Mouse (Mus musculus) neural tube, embryonic 14.5 days (tissue): ENCODE measurements around the gene Pygm. TPM values are rescaled to one million over a fixed set of nuclear protein-coding genes. Genes with fewer than 3 reads are reported as not detected.

Experiments
- ATAC-seq: fragments of 200-750 bp; cut with Nextera tagmentation; 2 replicates; pipeline ENCODE4 v1.8.0; 2017; ENCODE audit warnings: low read depth, mild to moderate bottlenecking, moderate TSS enrichment, moderate library complexity
- H3K27ac ChIP-seq: fragments of 300-500 bp; sonication (generic); 2 replicates; pipeline ENCODE4 v1.5.1; 2014; ENCODE audit warnings: low read depth, mild to moderate bottlenecking, control low read depth, low read length, moderate library complexity, mixed read lengths
- H3K27me3 ChIP-seq: fragments of 300-500 bp; sonication (generic); 2 replicates; pipeline ENCODE4 v1.6.1; 2014; ENCODE audit warnings: low read length; ENCODE audit not compliant: control insufficient read depth, insufficient read depth
- H3K36me3 ChIP-seq: fragments of 300-500 bp; sonication (generic); 2 replicates; pipeline ENCODE4 v1.6.1; 2014; ENCODE audit warnings: low read length, mixed read lengths; ENCODE audit not compliant: control insufficient read depth, insufficient read depth
- H3K4me1 ChIP-seq: fragments of 300-500 bp; sonication (generic); 2 replicates; pipeline ENCODE4 v1.6.1; 2014; ENCODE audit warnings: low read length; ENCODE audit not compliant: control insufficient read depth, insufficient read depth
- H3K4me2 ChIP-seq: fragments of 300-500 bp; sonication (generic); 2 replicates; pipeline ENCODE4 v1.6.1; 2014; ENCODE audit warnings: mild to moderate bottlenecking, low read depth, low read length, control low read depth
- H3K4me3 ChIP-seq: fragments of 300-500 bp; sonication (generic); 2 replicates; pipeline ENCODE4 v1.5.1; 2014; ENCODE audit warnings: low read depth, low read length, control low read depth, mixed read lengths
- H3K9ac ChIP-seq: fragments of 300-500 bp; sonication (generic); replicated peaks from 2 replicates; pipeline ENCODE4 v1.6.1; 2014; ENCODE audit warnings: low read depth, mild to moderate bottlenecking, control low read depth, low read length, mixed read lengths
- H3K9me3 ChIP-seq: fragments of 300-500 bp; sonication (generic); 2 replicates; pipeline ENCODE4 v1.6.1; 2016; ENCODE audit warnings: low read length; ENCODE audit not compliant: control insufficient read depth
- WGBS: fragments of 180-500 bp; shearing (Covaris S2); extraction: QIAGEN DNeasy Blood & Tissue Kit; methylation state at CpG from one replicate; pipeline ENCODE4 v1.1.7; 2014; 5-methylcytosine and 5-hydroxymethylcytosine counted together
- polyA plus RNA-seq: library from polyadenylated mRNA; unstranded; fragments of >200 nt; fragmentation: Nextera tagmentation; extraction: Ambion mirVana; gene quantifications from 2 replicates; pipeline ENCODE4 v1.2.1, GENCODE M21; 2014

Gene Pygm
- polyA plus RNA-seq, 1 experiment from 2014 or later: 4.3 TPM

DNA sequence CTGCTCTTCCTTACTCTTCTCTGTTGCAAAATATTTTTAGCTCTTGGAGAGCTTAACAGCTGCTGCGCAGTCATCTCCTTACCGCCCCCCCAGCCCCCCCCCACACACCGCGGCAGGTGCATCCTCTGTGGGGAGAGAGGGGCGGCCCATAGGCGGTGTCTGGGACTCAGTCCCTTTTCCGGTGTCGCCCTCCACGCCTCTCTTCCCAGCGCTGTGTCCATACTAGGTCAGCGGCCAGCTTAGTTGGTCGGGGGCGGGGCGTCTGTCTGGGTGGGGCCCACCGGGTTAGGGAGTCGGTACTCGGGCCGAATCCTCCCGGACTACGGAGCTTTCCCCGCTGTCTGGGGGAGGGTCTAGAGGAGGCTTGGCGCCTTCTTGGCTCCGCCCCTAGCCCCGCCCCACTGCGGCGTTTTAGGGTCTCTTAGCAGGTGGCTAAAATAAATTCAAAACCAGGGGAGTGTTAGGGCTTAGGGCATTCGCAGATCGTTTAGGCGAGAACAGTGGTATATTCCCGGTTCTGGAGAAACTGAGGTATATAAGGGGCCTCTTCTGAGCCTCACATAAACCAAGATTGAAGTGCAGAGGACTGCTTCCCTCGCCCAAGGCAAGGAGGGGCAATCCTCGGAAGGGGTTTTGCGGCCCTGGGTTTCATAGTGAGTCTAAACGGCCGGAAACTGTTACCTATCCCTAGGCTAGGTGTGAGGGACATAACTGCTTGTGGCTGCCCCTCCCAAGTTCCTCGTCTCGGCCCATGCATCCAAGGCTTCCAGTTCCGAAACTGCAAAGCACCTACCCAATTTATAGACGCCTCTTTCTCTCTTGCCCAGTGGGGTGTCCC, 14.5 kb downstream of the Pygm start:
- peak overlapping the region; percentile 96 for H3K4me2 ChIP-seq
- peak; percentile 60 for ATAC-seq

DNA sequence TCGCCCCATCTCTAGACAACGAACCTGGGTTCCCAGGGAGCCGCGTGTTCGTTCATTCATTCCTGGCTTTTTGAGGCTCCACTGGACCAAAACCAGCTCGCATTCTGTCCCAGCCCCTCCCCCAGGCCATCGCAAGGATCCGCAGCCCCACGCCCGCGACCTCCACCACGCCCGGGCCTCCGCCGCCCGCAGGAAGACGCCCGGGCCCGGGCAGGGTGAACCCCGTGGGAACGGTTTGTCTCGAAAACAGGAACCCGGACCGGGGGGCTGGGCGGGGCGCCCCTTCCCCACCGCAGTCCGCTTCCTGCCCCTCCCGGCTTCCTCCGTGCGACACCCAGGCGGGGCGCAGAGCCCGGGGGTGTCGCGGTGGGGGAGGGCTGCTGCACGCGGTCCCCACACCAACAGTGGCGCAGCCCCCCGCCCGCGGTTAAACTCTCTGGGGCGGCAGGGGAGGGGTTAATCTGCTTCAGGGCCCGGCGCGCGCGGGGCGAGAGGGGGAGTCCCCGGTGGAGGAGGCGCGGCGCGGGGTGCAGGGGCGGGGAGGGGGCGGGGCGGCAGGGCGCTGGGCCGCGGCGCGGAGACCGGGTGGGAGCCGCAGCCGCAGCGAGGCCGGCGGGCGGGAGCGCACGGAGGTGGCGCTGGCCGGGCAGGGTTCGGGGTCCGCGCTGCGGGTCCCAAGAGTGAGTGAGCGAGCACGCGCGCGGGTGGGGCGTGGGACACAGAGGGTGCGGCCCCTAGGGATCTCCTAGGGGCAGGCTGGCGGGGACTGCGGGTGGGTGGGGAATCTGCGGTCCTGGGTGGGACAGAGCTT, 15.3 kb downstream of the Pygm start, which contains the start of gene Rasgrp2:
Gene Rasgrp2 (plus strand): TSS at position 56 of the 811 bp plus-strand sequence.
- H3K9ac ChIP-seq: peak within 1 kb of the TSS; percentile 79
- H3K4me3 ChIP-seq: peak within 1 kb of the TSS; percentile 58
- peak within 1 kb of the TSS; percentile 72 for H3K27ac ChIP-seq
- no peaks in the 10 kb centered on the region for H3K36me3 ChIP-seq
- under 1% methylated on average over 54 of the region's 87 CpGs for WGBS
- peak; percentile 47 for ATAC-seq
- H3K4me1 ChIP-seq: peaks cover 21% of the 10 kb centered on the region
- H3K4me2 ChIP-seq: peak within 1 kb of the TSS; percentile 96
- H3K27me3 ChIP-seq: no peaks in the 10 kb centered on the region
- H3K9me3 ChIP-seq: no peaks in the 10 kb centered on the region

More for the DNA sequence above, 14.5 kb downstream of the Pygm start:
- H3K4me1 ChIP-seq: peaks cover 21% of the 10 kb centered on the region
- no peaks in the 10 kb centered on the region for H3K27me3 ChIP-seq
- peak overlapping the region; percentile 72 for H3K27ac ChIP-seq
- H3K9me3 ChIP-seq: no peaks in the 10 kb centered on the region
- H3K4me3 ChIP-seq: peak overlapping the region; percentile 58
- 1% methylated on average over 35 of the region's 39 CpGs for WGBS
- peak overlapping the region; percentile 79 for H3K9ac ChIP-seq
- H3K36me3 ChIP-seq: no peaks in the 10 kb centered on the region

DNA sequence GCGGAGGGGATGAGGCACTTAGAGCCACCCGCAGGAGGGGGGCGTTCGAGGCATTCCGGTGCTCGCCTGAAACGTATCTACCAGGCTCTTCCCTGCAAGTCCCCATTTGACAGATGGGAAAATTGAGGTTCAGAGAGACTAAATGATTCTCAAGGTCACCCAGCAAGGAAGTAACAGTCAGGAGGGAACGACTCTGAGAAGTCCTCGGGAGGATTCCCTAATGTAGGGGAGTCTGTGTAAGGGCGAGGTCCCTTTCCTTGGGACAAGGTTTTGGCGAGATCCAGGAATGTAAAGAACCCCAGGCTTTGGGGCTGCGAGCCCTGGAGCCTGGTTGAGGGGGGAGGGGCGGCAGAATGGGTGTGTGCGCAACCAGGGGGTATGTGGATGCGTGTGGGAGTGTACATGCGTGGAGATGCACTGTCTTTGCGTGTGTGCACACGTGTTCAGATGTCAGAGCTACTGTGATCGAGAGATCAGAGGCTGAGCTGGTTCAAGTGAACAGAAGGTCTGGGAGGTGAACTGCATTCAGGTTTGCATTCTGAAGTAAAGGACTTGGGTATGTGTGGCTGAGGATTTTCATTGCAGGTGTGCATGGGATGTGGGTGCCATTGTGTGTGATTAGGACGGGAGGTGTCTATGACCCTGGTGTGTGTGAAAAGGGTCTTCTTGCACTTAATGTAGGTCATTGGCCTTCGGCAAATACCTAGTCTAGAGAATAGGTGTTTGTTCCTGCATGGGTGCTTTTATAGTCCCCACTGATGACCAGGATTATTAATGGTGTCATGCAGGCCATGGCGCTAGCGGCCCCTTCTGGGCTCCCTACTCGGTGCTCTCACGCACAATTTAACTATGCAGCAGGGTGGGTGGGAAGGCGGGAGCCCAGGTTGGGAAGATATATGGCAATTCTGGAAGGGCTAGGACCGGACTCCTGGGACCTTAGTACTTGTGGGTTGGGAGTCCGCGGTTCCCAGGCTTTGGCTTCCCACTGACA, 16.2 kb downstream of the Pygm start:
- ATAC-seq: peak; percentile 29; the same call in 1 of the 2 replicates
- no peak overlapping the region for H3K27ac ChIP-seq
- under 1% methylated on average over 29 of the region's 29 CpGs for WGBS

DNA sequence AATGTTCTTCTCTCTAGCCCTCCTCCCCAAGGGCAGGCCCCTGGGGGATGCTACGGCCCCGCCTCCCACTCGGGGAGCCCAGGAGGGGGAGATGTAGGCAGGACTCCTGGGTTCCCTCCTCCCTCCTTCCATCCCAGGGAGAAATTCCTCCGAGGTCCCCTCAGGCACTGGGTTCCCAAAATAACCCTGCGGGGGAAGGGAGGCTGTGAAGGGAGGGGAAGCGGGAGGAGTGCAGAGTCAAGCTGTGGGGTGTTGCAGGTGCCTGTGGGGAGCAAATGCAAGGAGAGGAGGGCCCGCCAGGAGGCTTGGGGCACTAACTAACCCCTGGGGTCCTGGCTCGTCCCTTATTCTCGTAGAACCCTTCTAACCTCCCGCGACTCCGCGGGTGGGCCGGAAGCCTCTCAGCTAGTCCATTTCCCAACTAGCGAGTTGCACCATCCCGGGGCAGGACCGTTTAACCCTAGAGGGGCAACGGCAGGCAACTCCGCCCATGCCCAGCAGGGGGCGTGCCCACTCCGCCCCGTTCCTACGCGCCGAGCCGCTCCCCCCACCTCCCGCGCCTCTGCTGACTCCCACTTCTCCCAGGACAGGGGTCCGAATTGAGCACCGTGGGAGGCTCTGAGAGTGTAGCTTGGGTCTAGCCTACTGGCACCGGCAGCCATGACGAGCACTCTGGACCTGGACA, 17.1 kb downstream of the Pygm start:
- 0 out of 2 replicates have a peak overlapping the region, but pooled peaks have one; percentile 32 for H3K9ac ChIP-seq
- H3K9me3 ChIP-seq: no peaks in the 10 kb centered on the region
- no peaks in the 10 kb centered on the region for H3K27me3 ChIP-seq
- ATAC-seq: no peak
- peak overlapping the region; percentile 22 for H3K4me3 ChIP-seq
- no peak overlapping the region for H3K27ac ChIP-seq
- under 1% methylated on average over 31 of the region's 32 CpGs for WGBS
- H3K4me1 ChIP-seq: peaks cover 21% of the 10 kb centered on the region
- no peaks in the 10 kb centered on the region for H3K36me3 ChIP-seq
- peak overlapping the region; percentile 96 for H3K4me2 ChIP-seq

More for the DNA sequence above, 16.2 kb downstream of the Pygm start:
- Histone ChIP-seq H3K4me3 (peak overlapping the region; percentile 58), H3K9ac (peak overlapping the region; percentile 79), H3K36me3 (no peaks in the 10 kb centered on the region), H3K27me3 (no peaks in the 10 kb centered on the region), H3K4me1 (peaks cover 21% of the 10 kb centered on the region), H3K4me2 (peak overlapping the region; percentile 96), H3K9me3 (no peaks in the 10 kb centered on the region)

DNA sequence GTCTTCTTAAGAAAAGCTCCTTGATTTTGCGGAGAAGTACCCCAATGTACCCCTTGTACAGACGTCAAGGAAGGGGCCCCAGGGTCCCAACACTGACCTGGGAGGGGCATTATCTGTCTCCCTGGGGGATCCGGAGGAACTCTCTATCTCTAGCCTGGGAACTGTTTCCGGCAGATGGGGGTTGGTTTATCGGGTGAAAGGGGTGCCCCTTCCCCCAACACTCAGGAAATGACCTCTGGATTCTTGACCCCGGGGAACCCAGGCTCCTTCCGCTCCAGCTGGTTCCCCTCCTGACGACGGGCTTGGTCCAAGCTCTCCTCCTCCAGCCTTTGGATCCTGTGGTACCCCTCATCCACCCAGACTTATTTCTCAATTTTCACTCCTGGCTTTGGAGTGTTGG, 17.8 kb downstream of the Pygm start:
- H3K4me1 ChIP-seq: peaks cover 21% of the 10 kb centered on the region
- no peak overlapping the region for H3K27ac ChIP-seq
- no peaks in the 10 kb centered on the region for H3K27me3 ChIP-seq
- 0 out of 2 replicates have a peak overlapping the region, but pooled peaks have one; percentile 32 for H3K9ac ChIP-seq
- H3K4me2 ChIP-seq: peak overlapping the region; percentile 96
- H3K36me3 ChIP-seq: no peaks in the 10 kb centered on the region
- ATAC-seq: no peak
- 12% methylated on average over 9 of the region's 9 CpGs for WGBS
- H3K9me3 ChIP-seq: no peaks in the 10 kb centered on the region
- peak overlapping the region; percentile 22 for H3K4me3 ChIP-seq

DNA sequence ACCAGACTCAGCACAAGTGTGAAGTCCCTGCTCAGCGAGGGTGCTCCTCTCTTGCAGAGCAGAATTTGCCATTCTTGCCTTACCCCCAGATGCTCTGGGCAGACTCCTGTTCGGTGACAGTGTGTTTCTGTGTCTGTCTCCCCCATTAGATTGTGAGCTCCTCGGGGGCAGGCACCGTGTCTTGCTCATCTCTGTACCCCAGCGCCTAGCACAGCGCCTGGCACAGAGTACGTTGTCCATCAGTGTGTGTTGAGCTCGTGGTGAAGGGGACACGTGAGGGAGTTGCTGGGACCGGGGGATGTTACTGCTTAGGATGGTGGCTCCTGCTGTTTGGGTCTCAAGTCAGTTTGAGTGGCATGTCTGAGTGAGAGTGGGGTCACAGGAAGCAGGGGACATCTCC, 19.7 kb downstream of the Pygm start:
- Histone ChIP-seq H3K9me3 (no peaks in the 10 kb centered on the region), H3K27ac (no peak overlapping the region), H3K4me2 (no peak overlapping the region), H3K4me3 (no peak overlapping the region), H3K27me3 (no peaks in the 10 kb centered on the region), H3K36me3 (no peaks in the 10 kb centered on the region), H3K9ac (no peak overlapping the region), H3K4me1 (peaks cover 21% of the 10 kb centered on the region)
- no peak for ATAC-seq
- WGBS: 88% methylated on average over 10 of the region's 10 CpGs

DNA sequence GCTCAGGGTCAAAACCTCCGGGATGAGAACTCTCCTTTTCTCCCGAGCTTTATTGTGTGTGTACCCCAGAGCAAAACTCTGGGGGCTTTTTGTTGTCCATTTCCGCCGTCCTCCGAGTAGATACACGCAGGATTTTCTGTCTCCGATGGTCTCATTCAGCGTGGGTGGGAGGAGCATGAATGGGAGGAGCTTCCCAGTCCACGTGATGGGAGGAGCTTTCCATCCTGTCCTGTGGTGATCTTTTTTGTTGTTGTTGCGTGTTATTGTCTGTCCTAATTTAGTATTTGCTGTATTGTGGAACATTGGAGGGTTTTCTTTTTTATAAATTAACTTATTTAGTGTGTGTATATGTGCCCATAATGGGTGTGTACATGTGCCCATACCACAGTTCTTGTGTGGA, 21.2 kb downstream of the Pygm start:
- WGBS: 68% methylated on average over 10 of the region's 10 CpGs
- Histone ChIP-seq H3K27me3 (no peaks in the 10 kb centered on the region), H3K9me3 (no peaks in the 10 kb centered on the region), H3K9ac (no peak overlapping the region), H3K27ac (no peak overlapping the region), H3K4me1 (peaks cover 15% of the 10 kb centered on the region), H3K4me2 (no peak overlapping the region), H3K4me3 (no peak overlapping the region), H3K36me3 (no peaks in the 10 kb centered on the region)
- no peak for ATAC-seq

DNA sequence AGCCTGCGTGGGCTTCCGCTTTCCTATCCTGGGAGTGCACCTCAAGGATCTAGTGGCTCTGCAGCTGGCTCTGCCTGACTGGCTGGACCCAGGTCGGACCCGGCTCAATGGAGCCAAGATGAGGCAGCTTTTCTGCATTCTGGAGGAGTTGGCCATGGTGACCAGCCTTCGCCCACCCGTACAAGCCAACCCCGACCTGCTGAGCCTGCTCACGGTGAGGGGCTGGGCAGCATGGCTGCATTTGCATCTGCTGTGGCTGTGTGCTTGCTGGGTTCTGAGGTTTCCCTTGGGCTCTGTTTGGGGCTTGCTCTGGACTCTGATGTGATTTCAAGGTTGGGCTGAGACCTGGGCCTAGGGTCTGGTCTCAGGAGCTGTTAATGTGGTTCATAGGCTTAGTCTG, 22.9 kb downstream of the Pygm start:
- 86% methylated on average over 8 of the region's 8 CpGs for whole genome bisulfite sequencing
- Histone ChIP-seq H3K36me3 (no peaks in the 10 kb centered on the region), H3K4me2 (no peak overlapping the region), H3K9me3 (no peaks in the 10 kb centered on the region), H3K4me3 (no peak overlapping the region), H3K4me1 (peaks cover under 1% of the 10 kb centered on the region; the same call in 1 of the 2 replicates), H3K27me3 (no peaks in the 10 kb centered on the region), H3K9ac (no peak overlapping the region), H3K27ac (no peak overlapping the region)
- ATAC-seq: no peak
